Mouse (Mus musculus): ENCODE data around the gene Msi2.

Gene Msi2

GRCm38 (mm10) chr11:88560634-88561033, 157.7 kb downstream of the Msi2 start:
- no peak for DNase-seq (ENCODE audit: low read depth)

DNA sequence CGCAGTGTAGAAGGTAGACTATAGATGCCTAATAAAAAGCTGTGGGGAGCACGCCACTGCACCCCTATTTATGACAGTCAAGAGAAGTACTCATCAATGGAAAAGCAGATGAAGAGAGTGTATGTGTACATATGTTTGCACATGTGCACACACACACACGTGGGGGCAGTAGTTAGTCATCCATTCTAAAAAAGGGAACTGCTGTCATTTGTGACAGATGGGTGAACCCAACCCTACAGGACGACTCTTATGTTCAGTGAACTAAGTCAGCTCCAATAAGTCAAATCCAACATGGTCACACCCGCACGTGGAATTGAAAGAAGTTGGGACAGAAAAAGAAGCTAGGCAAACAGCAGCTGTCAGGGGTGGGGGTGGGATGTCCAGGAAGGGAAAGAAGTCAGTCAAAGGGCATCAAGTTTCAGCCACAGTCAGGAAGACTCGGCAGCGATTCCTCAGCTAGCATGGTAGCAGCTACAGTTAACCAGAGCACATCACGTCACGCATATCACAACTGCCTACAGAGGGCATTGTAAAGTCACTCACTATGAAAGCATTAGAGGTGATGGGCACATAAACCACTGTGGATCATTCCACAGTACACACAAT, 158.8 kb downstream of the Msi2 start:
- no peak for DNase-seq (ENCODE audit: low read depth)

DNA sequence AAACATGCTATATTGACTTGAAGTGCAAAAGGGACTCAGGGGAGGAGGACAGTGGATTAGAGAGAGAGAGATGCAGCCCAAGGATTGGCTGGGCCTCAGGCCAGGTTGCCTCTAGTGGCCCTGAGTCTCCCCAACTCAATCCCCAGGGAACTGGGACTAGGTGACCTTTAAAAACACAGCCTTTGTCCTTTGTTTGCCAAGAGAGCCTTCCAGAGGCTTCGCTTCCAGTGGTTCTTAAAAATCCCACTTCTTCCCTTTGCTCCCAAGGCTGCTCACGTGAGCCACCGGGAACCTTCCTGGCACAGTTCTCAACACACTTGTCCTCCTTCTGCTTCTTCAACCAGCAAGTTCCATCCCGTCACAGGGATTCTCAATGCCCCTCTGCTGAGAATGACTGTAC, 159.6 kb downstream of the Msi2 start:
- DNase-seq (ENCODE audit: low read depth) = no peak

DNA sequence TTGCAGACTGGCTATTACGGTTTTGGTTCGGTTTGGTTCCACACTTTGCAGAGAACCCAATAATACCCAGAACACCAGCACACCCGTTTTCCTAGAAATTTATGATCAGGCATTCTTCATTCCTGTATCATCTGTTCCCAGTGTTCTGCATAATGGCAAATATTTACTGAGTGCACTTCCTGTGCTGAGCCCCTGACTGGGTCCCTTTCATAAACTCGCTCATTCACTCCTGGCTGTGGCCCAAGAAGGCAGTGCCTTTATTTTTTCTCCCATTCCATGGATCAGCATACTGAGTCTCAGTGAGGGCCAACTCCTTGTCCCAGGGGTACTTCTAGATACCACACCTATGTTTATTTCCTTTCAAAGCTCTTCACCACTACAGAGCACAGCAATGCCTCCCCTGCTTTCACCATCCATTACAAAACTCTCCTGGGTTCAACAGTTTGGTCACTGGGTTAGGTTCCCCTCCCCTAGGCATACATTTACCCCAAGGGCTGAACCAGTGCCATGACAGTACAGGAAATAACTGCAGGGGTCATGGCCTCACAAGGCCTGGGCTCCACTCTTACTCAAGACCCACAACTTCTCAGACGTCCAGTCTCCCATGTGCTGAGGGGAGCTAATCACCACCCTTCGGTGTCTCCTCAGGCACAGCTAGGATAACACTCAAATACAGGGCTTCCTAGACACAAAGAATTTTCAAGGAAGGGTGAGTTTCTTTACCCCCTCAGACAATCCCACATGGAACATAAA, 160.3 kb downstream of the Msi2 start:
- DNase-seq (ENCODE audit: low read depth) = no peak

DNA sequence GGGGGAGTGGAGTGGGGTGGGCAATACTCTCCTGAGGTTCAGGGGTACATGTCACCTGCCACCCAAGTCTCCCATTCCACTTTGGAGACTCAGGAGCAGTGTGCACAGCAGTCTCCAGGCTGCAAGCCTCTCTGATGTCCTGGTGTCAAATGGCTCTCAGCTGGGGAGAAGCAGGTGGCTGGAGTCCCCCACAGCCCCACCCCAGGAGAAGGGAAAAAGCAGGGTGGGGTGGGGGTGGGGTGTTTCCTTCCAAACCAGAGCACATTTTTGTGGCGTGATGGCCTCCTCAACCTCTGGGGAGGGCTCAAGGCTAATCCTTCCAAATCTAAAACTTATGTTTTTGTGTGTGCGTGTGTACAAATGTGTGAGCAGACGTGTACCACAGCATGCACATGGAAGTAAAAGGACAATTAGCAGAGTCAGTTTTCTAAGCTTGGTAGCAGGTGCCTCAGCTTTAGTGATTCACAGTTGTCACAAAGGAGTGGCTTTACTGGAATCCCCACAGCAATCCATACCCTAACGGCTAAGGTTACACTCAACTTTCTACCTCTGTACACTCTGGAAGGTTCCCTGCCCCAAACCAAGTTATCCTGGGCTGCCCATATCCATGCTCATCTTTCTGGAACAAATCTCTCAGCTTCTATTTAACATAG, 161.1 kb downstream of the Msi2 start:
- no peak for DNase-seq (ENCODE audit: low read depth)

DNA sequence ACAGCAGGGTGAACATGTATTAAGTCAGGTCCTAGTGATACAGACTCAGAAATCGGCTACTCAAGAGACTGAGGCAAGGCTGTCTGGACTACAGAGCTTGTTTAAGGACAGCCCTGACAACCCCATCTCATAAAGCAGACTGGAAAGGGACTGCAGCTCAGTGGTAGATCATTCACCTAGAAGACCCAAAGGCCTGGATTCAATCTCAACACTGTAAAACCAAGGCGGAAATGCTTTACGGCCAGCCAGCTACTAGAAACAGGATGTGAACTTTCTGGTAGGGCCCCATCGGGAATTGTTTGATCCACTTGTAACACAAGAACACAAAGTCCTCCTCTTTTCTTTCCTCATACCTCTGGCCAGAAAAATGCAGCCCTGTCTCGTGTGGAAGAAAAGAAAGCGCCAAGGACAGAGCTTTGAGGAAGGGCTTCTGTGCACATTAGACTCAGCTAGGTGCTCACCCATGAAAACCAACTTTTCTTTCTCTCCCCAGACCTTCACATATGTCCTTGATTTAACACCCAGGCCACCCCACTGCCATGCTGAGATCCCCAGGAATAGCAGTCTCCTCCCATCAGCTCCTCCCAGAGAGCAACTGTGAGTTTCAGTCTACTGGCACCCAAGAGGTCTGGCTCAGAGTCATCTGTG, 162.3 kb downstream of the Msi2 start:
- peak; percentile 58 for DNase-seq (ENCODE audit: low read depth)

DNA sequence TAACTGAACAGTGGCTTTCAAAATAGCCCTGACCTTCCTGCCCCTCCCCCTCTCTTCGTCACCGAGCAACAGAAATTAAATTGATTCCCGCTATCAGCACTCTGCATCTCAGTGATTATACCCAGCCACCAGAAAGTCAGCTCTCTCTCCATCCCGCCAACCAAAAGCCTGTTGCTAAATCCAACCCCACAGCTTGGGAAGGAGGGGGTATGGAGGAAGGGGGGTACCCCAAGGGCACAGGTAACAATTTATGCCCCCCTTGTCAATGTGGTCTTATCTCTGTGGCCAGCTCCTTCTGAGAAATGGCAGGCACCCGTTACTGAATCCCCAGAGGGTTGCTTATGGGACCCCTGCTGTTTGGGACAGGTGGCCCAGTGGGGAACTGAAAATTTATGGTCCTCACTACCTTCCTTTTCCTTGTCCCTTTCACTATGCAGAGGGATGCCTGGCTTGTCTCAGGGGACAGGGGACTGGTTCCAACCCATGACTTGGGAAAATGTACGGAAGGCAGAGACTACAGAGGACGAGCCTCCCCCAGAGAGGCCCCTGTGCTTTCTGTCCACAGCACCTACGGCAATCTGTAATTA, 163.0 kb downstream of the Msi2 start:
- DNase-seq (ENCODE audit: low read depth) = no peak

DNA sequence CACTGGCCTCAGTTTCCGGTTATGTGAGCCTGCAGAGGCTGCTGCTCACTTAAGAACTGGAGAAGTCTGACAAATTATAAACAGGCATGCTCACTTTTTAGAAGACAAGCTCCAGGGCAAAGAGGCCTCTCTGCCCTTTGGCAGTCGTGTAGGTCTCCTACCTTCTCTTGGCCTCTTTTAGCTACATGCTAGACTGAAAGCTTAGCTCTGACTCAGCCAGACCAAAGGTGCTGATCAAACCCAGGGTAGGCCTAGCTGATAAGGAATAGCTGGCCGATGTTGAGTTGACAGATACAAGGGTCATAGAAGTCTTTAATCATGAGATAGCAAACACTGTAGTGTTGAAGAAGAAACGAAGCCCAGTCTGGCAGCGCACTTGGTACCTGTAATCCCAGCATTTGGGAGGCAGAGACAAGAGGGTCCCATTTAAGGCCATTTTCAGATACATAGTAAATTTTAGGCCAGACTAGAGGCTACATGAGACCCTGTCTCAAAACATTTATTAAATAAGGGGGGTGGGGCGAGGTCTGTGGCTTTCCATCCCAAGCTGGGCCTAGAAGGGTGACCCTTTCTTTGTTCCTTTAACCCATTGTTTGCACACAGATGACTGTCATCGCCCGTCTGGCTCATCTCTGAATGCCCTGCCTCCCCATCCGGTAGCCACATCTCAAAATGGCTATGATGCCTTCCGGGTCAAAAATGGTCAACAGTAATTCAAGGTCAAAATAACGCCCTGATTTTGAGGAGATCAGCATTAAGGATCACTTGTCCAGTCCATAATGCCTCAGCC, 164.6 kb downstream of the Msi2 start:
- no peak for DNase-seq (ENCODE audit: low read depth)

DNA sequence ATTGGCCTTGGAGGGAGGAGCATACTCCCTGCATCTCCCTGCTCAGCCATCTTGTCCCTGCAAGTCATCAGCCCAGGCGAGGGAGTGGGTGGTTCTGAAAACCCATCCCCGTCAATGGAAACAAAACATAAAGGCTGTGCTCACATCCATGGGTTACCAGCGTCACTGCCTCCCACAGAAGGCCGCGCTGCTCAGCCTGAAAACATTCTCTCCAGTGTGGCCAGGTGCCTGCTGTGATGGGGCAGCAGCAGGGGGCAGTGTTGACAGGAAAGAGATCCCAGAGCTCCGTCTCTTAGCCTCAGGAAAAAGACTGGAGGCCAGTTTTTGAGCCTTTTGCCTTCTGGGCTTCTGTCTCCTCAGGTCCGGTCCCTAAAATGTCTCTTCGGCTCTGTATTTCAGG, 165.3 kb downstream of the Msi2 start:
- peak; percentile 75 for DNase-seq (ENCODE audit: low read depth)

GRCm38 (mm10) chr11:88552385-88552784, 165.9 kb downstream of the Msi2 start:
- no peak for DNase-seq (ENCODE audit: low read depth)

- peak; percentile 76 for DNase-seq (ENCODE audit: low read depth)
Observed at GRCm38 (mm10) chr11:88551034-88551433, 167.3 kb downstream of the Msi2 start.

DNA sequence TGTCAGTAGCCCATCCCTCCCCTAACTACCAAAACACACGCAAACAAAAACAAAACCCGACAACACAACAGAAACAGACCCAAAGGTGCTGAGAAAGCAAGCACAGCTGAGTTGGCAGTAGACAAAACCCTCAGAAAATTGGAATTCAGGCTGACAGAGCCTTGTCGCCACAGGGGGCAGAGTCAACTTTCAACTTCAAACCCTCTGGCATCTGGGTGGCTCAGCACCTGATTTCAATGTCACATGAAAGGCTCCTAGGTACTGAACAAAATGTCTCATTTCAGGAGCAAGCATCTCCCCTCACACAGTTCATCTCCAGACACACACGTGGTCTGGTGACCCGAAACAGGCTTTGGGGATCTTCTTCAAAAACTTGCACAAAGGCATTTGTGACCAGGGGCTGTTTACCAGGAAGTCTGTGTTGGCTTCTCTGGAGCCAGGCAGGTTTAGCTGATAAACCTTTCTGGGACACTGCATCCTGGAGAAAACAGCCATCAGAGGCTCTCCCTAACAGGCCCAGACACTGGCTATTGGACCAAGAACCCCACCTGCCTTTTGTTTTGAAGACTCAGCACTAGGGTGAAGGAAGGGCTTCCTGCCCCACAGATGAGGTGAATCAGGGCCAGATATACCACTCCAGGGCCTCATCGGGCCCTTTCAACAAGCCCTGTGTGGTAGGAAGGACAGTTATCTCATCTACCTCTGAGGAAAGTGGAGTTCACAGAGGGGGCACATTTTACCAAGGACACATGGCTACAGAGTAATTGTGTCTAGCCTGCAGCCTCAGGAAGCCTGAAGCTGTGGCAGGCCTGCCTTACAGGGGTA, 168.0 kb downstream of the Msi2 start:
- DNase-seq (ENCODE audit: low read depth) = peak; percentile 48

- DNase-seq (ENCODE audit: low read depth) = no peak
Observed at GRCm38 (mm10) chr11:88549529-88549900, 168.8 kb downstream of the Msi2 start.

DNA sequence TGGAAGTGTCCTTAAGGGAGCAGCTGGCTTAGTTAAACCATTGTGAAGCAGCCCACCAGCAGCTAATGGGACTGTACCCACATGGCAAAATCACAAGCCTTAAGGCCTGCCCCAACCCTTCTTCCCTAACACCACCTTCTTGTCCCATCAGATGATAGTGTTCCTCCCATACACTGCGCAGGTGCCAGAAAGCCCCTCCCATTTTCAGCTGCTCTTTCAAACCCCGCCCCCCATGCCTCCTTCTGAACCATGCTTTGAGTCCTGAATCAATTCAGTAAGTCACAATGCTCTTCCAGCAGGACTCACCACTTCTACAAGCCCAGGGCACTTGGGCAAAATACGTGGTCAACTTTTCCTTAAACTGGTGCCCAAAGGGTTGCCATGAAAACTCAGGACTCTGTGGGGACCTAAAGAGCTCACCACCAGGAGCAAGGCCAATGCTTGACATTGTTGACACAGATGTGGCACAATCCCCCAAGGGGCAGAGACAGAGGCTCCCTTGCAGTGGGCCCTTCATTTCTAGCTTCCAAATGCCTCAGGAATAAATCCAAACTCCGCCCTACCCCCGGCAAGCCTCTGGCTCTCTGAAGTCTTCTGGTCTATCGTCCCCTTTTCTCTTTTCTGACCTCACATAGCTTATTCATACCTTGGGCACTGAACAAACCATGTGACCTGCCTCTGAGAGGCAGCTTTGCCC, 169.3 kb downstream of the Msi2 start:
- no peak for DNase-seq (ENCODE audit: low read depth)

DNA sequence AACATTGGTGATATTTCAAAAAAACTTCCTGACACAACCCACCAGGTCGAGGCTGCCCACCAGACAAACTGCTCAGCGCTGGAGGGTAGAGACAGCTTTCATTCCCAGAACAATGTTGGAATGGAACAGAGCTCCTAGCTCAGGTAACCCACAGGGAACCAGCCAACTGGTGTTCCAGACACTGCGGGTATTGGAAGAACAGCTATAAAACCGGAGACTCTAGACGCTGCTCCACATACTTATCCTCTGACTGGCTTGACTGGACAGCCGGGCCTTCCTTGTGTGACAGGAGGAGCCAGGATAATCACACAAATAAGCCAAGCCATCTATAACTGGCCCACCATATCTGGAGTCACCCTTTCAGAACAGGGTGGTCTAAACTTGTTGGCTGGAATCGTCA, 169.9 kb downstream of the Msi2 start:
- DNase-seq (ENCODE audit: low read depth) = no peak

DNA sequence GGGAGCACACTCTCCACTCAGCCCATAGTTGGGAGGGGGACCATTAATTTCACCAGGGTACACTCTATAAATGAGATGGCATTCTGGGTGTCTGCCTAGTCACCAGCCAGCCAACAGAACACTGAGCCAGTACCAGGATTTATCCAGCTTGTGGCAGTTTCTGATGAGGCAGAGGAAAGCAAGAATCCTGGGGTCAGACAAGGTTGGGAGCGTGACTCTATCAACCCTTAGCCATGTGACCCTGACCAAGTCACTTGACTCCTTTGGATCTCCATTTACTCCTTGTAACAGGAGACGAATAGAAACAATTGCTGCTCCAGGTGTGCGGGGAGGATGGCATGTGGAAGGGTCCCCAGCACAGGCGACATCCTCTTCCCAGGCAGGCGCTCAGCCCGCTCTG, 174.5 kb downstream of the Msi2 start:
- no peak for DNase-seq (ENCODE audit: low read depth)

- DNase-seq (ENCODE audit: low read depth) = no peak
Observed at GRCm38 (mm10) chr11:88542817-88543216, 175.5 kb downstream of the Msi2 start.

DNA sequence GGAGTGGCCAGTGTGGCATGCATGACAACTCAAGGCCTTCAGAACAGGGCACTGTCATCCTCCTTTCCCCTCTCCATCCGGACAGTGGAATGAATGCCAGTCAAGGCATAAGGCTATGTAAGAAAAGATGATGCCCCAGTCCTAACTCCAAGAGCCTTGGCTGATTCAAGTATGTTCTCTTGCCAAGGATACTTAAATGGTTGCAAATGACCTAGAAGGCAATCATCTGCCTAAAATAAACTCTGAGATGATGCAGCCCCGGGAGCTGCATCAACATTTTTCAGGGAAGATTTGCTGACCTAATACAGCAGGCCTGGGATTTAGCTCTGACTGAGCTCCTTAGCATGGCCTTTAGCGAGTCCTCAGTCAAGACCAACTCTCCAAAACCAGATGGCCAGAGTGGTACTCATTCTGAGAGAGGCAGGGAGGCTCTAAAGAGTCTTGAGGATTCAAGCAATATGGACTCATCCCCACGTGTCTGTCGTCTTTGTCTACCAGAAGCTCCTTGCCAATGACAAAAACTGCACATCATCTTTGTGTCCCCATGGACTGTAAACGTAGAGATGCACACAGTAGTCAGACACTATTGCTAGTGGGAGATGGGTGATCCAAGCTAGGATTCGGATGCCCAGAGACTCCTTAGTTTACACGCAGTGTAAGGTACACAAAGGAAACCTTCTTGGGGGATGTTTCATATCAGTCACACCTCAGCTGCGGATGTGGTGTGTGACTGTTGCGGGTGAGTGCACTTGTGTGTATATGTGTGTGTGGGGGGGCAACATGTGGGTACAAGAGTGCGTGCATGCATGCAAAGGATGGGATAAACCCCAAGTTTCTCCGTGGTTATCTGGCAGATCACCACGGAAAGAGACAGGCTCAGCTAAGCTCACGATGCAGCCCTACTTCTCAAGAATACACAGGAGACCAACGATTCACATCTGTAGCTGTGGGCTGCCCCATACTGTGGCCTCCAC, 176.4 kb downstream of the Msi2 start:
- no peak for DNase-seq (ENCODE audit: low read depth)
